Mouse (Mus musculus) embryonic facial prominence, embryonic 15.5 days (tissue): Measurements from ENCODE around the gene Atp4b. TPM values are rescaled to one million over a fixed set of nuclear protein-coding genes. Genes with fewer than 3 reads are reported as not detected.

ENCODE experiments used
- polyA plus RNA-seq: library from polyadenylated mRNA; unstranded; fragments of >200 nt; fragmentation: Nextera tagmentation; extraction: Ambion mirVana; gene quantifications from 2 replicates; pipeline ENCODE4 v1.2.1, GENCODE M21; 2015

The Atp4b gene
- polyA plus RNA-seq, 1 experiment from 2014 or later: not detected

Other genes starting within 250 kb of the Atp4b start
- 334 and 345 TPM in 2 replicates for gene Lamp1, start 237.7 kb downstream of the Atp4b start, polyA plus RNA-seq
- gene Grtp1, start 196.2 kb downstream of the Atp4b start, polyA plus RNA-seq: 15.4 and 16.1 TPM in 2 replicates
- 4.4 and 6.1 TPM in 2 replicates for gene Adprhl1, start 142.7 kb downstream of the Atp4b start, polyA plus RNA-seq
- 29.4 and 29.7 TPM in 2 replicates for gene Dcun1d2, start 108.7 kb downstream of the Atp4b start, polyA plus RNA-seq
- gene Tmco3, start 108.6 kb downstream of the Atp4b start, polyA plus RNA-seq: 44.8 and 52.4 TPM in 2 replicates
- 153 and 154 TPM in 2 replicates for gene Tfdp1, start 58.1 kb downstream of the Atp4b start, polyA plus RNA-seq
- 0.04 TPM in 1 of 2 replicates, not detected in the other for gene Grk1, start 8.3 kb upstream of the Atp4b start, polyA plus RNA-seq
- gene Tmem255b, start 38.4 kb upstream of the Atp4b start, polyA plus RNA-seq: 0.72 and 0.85 TPM in 2 replicates
- 51.4 and 61.1 TPM in 2 replicates for gene Gas6, start 97.7 kb upstream of the Atp4b start, polyA plus RNA-seq
- not detected in 2 replicates for gene 1700029H14Rik, start 165.6 kb upstream of the Atp4b start, polyA plus RNA-seq